Mouse (Mus musculus) liver, embryonic 14.5 days (tissue): Measurements from ENCODE around the gene Ttc16.

Experiments
- CTCF ChIP-seq: IDR thresholded peaks from 2 replicates; pipeline ENCODE4 v1.5.1; 2016; ENCODE audit warnings: antibody characterized with exemption, low read depth, control low read depth
- EP300 ChIP-seq: IDR thresholded peaks from 2 replicates; pipeline ENCODE4 v1.6.1; 2016; ENCODE audit warnings: antibody characterized with exemption, low read depth

- TF ChIP-seq CTCF (no peak), EP300 (no peak)
These were observed 42.8 kb upstream of the Ttc16 start for GRCm38 (mm10) chr2:32818208-32818607.
